Mouse (Mus musculus) thymus, postnatal 14 days (tissue): ENCODE measurements around the gene Il10rb.

Source experiments
- DNase-seq: peaks from one replicate; pipeline ENCODE4 v3.0.0; 2021

Il10rb gene

DNA sequence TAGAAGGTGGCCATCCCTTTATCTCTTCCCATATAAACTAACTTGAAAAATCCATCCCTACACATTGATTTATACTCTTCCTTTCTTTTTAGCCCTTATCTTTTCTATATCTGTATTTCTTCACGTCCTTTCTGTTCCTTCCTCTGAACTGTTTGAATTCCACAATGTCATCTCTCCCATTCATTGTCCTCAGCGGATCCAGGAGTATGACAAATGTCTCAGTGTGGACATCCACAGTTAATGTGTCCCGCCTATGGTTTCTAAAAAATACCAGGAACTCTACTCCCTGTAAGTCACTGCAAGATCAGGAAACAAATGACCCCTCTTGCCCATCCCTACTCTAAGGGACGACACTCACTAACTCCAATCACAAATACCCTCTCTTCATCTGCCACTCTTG is 21.7 kb upstream of the Il10rb start:
- DNase-seq: no peak

DNA sequence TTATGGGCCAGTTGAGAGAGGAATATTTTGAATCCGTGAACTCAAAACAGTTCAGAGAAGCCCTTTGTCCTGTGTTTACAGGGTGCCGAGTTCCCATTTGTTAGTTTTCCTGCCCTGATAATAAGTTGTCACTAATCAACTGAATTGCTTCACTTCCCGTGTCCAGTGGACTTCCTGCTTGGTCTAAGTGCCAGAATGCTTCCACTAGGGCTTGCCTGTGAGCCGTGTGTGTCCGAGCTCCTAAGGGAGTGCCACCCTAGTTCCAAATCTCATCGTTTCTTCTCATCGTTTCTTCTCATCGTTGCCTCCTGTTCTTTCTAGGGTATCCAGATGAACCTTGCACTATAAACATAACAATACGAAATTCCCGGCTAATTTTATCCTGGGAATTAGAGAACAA is 20.3 kb upstream of the Il10rb start:
- DNase-seq: no peak

DNA sequence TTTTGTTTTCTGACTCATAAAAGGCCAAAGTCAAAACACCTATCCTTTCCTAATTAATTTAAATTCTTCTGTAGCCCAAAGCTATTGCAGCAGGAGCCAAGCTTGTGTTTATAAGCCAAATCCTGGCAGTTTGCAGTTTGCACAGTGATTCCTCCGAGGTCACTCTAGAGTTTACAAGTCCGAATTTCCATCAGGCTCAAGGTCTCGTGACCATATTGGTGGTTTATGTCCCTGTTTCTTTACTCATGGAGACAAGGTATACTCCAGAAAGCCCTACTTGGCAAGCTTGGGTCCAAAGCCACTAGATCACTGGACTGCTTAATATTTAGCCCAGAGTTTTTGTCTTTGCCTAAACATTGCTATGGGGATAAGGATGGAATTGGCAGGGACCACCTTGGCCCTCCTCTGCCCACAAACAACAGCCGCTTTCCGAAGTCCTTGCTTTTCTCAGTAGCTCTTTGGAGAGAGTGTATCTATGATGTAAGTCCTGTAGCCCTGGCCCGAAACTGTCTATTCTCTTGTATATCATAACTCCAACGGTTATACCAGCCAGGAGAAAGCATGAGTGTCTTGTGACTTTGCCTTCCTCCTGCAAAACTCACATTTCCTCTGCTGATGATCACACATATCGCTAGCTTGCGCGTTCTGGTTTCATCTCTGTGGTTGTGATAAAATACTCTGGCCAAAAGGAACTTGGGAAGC is 19.4 kb upstream of the Il10rb start:
- DNase-seq: no peak

DNA sequence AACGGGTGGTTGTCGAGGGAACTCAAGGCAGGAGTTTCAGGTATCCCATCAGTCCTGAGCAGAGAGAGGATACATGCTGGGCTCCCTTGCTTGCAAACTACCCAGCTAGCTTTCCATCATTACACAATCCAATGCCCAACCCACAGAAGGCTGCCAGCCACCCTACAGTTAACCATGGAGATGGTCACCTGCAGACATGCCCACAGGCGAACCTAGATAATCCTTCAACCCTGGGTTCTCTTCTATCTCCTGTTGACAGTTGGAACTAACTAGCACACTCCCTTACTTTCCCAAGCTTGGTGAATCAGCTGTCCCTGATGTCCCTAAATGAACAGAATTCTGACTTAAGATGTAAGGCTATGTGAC is 18.9 kb upstream of the Il10rb start:
- no peak for DNase-seq

DNA sequence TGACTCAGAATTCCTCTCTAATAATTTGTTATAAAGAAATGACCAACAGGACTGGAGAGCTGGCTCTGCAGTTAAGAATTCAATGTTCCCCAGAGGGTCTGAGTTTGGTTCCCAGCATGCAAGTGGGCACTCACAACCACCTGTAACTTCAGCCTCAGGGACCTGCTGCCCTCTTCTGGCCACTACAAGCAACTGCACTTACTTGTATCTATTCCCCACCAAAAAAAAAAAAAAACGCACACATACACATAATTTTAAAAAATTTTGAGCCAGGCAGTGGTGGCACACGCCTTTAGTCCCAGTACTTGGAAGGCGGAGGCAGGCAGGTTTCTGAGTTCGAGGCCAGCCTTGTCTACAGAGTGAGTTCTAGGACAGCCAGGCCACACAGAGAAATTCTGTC is 15.9 kb upstream of the Il10rb start:
- peak; percentile 32 for DNase-seq

DNA sequence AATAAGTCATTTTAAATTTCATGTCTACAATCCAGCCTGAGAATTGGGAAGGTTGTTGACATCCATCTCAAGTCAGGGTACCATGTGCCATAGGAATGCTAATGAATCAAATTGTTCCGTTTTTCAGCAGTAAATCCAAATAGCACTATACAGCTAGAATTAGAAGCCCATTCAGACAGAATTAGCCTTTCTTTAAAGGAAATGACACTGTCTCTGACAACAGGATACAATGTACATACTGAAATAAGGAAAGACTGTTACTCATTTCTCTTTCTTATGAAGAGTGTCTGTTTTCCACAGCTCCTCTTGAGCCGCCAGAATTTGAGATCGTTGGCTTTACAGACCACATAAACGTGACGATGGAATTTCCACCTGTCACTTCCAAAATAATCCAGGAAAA is 14.5 kb upstream of the Il10rb start, which contains the start of gene Gm21970:
Gm21970 (plus strand) TSS at position 301 of the 400 bp plus-strand sequence.
- DNase-seq: no peak

DNA sequence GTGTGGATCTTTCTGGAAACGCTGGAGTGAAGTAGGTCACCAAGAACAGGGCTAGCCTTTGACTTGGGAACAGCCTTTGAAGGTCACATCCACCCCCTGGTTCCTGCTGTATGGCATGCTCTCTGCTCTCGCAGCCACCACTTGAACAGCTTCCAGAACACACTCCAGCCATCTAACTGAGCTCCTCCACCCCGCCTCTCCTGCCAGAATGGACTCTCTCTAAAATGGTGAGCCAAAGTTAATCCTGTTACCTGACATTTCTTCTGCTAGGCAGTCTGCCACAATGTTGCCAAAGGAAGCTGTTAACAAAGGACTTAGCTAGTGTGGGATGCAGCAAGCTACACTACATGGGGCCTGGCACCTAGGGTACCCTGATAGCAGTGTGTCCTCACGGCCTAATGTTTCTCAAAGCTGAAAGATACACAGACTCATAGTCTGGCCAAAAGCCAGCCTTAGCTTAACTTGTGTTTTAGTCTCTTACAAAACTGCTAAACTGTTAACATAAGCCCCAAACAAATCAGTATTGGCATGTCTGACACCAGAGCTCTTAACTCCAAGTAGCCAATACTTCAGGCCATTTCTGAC is 11.0 kb upstream of the Il10rb start:
- DNase-seq: no peak

DNA sequence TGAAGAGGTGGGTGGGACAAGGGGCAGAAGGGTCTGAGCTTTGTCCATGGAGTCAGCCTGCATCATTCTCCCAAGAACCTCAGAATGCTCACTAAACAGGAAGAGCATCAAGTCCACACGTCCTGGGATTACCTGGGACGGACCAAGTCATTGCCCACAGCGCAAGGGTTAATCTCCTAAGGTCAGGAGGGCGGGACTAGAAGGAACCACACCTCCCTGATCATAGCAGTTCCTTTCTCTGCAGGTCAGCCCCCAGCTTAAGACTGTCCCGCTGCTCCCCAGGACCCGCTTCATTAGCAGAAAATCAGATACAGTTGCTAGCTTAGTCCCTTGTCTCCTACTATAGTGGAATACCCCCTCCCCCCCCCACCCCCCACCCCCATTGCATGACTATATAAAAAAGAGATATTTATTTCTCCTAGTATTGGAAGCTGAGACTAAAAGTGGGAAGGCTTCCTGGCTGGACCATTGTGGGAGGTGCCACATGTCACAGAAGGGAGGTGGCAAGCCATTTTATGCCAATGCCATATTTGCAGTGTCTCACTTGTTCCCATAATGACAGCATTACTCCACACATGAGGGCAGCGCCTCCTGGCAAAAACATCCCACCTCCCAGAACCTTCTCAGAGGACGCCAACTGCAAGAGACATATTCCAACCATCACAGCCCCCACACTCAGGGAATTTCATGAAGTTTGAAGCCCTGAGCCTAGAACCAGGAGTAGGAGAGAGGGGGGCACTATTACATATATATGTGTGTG is 10.2 kb upstream of the Il10rb start:
- DNase-seq: no peak

DNA sequence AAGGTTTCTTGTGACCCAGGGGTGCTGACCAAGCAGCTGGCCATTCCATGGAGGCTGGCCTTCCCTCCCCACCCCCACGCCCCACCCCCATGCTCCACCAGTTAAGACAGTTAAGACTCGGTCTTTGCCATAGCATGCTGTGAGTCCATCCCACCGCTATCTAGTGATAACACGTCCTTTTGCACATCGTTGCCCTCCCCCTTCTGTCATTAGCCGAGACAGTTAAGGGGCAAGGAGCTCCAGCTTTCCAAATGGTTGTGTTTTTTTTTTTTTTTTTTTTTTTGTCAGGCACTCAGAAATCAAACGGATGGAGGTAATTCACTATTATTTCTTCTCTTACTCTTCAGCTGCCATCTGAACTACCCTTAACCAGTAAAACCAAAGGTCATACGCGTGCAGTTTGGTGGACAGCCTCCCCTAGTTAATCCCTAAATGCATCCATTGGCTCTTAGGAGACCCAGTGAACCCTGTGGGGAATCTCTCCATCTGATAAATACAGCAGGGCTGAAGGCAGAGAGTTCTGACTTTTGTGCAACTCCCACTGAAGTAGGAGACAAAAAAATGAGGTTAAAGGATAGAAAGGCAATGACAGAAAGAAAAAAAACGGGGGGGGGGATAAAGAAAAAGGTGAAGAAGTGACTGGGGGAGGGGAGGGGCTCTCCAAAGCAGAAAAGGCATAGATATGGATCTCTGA is 9.0 kb upstream of the Il10rb start:
- no peak for DNase-seq

DNA sequence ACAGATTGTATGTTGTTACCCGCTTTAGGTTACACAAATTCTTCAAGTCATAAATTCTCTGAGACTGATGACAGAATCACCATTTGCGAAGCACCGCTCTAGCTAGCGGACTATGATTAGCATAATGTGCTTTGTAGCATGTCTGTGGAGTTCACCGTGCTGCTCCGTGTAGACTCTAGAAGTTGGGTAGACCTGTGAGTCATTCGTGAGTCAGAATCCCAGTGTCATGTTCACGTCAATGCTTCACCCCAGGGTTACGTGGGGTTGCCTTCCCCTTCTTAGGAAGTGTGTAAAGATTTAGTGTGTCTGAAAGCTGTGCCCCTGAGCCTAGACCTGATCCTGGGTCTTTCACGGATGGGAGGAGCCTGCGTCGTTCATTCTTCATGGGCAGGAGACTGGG is 7.9 kb upstream of the Il10rb start:
- DNase-seq: no peak

DNA sequence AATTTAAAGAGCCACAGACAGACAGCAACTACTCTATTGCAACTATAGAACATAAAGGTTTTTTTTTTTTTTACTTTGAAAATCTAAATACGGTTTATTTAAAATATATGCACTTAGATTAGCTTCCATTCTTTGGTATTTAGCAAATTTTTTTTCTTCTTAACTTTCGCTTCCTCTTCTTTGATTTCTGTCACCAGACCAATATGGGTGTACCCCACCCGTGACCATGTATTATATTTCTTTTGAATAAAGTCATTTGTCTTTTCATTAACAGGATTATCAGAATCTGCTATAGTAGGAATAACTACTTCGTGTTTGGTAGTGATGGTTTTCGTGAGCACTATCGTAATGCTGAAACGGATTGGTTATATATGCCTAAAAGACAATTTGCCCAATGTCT is 7.0 kb upstream of the Il10rb start:
- no peak for DNase-seq

DNA sequence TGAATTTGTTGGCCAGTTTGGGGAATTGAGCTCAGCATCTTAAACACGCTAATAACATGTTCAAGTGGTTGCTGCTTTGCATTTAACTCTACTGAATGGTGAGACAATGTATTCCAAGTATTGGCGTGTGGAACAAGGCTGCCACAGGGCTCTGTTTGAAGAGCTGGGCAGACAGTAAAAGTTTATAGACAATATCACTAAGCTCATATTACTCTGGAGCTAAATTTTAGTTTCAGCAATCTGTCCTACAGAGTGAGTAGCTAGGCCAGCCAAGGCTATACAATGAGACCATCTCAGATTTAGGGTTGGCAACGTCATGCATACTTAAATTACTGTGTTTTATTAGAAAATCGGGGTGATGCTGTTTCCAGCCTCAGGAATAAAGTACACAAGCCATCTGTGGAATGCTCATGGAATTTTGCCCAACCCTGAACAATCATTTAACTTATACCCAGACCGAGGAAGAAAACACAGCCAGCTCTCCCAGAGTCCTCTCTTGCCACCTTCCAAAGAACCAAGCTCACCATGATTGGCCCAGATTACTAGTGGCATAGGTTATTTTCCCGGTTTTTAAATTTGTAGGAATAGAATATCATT is 4.3 kb upstream of the Il10rb start:
- no peak for DNase-seq

DNA sequence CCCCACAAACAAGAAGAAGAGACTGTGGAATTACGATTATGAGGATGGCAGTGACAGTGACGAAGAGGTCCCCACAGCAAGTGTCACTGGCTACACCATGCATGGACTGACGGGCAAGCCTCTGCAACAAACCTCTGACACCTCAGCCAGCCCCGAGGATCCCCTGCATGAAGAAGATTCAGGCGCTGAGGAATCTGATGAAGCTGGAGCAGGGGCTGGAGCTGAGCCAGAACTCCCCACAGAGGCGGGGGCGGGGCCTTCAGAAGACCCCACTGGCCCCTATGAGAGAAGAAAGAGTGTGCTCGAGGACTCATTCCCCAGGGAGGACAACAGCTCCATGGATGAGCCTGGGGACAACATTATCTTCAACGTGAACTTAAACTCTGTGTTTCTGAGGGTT is 2.2 kb upstream of the Il10rb start:
- DNase-seq: no peak

DNA sequence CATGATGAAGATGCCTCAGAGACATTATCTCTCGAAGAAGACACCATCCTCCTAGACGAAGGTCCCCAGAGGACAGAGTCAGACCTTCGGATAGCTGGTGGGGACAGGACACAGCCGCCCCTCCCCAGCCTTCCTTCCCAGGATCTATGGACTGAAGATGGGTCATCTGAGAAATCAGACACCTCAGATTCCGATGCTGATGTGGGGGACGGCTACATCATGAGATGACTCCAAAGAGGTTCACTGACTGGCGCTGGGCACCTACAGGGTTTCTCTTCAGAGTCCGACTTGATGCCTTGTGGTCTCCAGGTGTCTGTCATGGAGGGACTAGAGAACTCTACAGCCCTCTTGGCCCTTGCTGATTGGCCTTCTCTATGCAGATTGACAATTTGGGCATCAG is 1.8 kb upstream of the Il10rb start:
- no peak for DNase-seq

DNA sequence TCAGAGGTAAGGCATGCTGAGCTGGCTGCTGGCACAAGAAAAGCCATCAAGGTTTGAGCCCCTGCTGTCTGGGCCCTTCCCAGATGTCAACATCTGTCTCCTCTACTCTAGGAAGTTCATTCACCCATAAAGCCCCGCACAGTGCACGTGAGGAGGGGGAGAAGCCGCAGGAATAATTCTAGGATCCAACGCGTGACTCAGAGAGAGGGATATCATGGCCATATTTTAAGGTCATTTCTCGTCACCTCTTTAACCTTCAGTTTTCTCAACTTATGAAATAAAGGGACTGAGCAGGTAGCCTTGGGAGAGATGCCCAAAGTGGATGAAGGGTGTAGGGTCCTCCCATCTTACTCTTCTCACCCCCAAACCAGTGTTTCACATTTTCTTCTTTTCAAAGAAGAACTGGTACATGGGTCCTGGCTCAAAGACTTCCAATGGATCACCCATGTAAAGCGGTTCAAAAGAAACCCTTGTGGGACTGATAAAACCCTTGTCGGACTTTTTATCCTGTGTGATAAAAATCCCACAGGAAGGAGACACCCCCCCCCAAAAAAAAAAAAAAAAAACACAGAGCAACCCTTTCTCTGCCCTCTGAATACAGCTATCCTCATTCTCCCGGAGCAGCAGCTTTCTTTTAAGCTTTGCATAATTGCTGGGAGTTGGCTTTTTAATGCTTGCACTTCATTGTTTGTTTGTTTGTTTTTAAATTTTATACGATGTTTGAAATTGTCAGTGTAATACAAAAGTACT is 961 bp upstream of the Il10rb start:
- no peak for DNase-seq

DNA sequence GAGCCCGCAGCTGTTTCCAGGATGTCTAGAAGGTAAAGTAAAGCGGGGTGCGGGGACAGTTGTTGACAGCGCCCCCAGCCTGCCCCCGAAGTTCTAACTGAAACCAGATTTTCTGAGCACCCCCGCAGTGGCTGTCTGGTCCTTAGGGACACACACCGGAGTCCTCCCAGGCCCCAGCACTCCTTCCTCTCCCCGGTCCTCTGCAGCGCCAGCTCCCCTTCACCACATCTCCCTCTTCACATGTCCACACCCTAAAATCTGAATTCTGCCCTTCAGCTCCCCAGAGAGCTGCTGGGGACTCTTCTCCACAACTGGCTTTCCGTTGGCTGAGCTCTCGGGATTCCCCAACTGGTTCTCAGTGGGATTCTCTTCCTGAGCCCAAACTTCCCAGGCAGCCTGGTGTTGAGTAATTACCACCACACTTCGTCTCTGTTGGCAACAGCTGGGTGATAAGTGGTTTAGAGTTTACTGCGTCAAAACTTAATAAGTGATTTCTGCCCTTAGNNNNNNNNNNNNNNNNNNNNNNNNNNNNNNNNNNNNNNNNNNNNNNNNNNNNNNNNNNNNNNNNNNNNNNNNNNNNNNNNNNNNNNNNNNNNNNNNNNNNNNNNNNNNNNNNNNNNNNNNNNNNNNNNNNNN is 739 bp downstream of the Il10rb start:
- no peak for DNase-seq

DNA sequence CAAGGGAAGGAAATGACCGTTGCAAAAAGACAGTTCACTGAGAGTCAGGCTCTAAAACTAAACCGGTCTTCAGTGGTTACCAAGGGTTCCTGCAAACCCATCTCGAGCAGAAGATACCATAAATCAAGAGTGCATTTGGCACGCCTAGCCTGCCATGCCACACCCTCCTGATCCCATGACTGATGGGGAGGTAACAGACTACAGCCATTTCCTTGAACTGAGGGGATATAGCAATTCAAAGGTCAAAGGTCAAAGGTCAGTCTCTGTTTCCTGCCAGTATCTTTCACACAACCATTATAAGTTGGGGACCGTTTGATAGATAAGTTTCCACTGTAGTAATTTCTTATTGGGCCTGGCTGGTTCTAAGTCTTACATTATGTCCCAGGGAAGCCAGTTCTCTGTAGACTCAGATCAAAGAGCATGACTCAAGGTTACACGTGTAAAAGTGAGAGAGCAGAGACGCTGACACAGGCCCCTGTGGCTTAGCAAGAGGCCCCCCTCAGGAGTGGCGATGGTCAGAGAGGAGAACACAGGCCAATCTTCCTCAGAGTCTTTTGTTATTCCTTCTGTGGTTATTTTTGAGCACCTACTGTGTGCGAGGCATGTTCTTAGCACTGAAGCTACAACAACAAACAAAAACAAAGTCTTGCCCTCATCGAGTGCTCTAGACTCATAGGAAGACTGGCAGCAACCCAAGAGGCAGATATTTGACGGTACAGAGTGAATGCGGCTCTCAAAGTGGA is 7.3 kb downstream of the Il10rb start:
- peak; percentile 19 for DNase-seq

DNA sequence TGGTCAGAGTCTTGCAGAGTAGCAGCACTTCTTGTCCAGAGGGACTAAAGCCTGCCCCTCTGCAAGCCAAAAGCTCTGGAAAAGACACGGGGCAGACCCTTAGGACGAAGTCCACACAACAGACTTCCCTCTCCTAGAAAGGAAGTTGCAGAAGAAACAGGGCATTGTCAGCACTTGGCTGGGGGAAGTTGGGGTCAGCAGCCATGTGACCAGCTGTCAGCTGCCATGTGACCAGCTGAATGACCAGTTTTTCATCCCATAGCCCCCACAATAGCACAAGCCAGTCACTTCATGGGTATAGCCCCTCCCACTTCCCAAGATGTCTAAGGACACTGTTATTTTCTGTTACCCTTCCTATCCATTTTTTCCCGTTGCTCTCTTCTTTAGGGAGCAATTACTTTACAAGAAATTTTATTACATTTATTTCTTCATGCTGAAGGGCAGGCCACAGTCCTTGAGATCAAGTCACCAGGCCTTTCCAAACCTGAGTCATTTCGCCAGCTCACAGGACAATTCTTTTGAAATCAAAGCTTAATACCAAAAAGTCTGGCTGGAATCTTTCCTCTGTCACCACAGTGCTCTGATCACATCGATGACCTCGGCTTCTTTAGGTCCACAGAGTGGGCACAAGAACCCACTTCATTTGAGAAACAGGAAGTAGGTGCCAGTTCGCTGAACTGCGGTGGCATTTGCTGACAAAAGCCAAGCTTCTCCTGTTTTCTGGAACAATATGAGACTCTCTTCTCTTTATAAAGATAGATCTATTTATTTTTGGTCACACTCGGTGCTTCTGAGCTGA is 9.6 kb downstream of the Il10rb start:
- DNase-seq: no peak

DNA sequence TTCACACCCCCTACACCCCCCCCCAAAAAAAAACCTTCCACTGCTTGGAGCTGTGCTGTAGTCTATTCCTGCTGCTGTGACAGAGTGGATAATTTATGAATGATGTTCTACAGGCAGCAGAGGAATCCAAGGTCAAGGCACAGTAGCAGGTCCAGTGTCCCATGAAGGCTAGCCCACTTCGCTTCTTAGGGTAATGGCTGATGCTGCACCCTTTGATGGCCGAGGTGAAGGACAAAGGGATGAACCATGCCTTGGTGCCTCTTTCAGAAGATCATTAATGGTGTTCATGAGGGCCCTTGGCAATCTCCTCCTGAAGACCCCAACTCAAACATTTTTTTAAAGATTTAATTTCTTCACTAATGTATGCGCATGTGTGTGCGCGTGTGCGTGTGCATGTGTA is 10.4 kb downstream of the Il10rb start:
- no peak for DNase-seq

DNA sequence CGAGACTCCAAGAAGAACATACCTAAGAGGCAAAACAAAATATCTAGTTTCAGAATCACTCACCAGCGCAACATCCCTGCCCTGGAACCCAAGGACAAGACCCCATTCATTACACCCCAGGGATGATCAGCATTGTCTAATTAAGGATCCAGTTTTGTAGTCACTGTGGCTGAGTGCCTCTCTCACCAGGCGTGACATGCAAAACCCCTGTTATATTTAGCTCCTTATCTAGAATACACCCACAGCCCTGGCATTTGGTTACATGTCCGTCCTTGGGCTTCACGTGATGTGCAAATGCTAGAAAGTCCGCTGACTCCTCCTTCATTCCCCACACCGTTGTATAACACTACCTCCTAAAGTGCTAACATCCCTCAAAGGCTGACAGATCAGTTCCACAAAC is 11.0 kb downstream of the Il10rb start:
- DNase-seq: no peak
